Mouse (Mus musculus) large intestine, adult 2 months (tissue): ENCODE results near the gene Adam12. TPM values are rescaled to one million over a fixed set of nuclear protein-coding genes. Genes with fewer than 3 reads are reported as not detected.

ENCODE experiments used
- DNase-seq: peaks from one replicate; pipeline ENCODE4 v3.0.0-alpha.2; 2012; ENCODE audit warnings: low read depth, low spot score
- WGBS: fragments of 180-500 bp; shearing (Covaris S2); methylation state at CpG from one replicate; pipeline ENCODE4 v1.1.7; 2018; 5-methylcytosine and 5-hydroxymethylcytosine counted together
- polyA plus RNA-seq: library from polyadenylated mRNA; depleted of rRNA; stranded (reverse); fragments of >200 nt; gene quantifications from 2 replicates; pipeline ENCODE4 v1.2.3, GENCODE M21; 2012

Adam12 gene
- polyA plus RNA-seq, 1 experiment, result 0.55 TPM

GRCm38 (mm10) chr7:134163751-134164150 lies 68.2 kb downstream of the Adam12 start:
- no peak for DNase-seq
- WGBS, result 89% methylated on average over 2 of the region's 2 CpGs

- DNase-seq, result no peak
- 72% methylated on average over 6 of the region's 6 CpGs for WGBS
Measured at GRCm38 (mm10) chr7:134162886-134163285, 69.1 kb downstream of the Adam12 start.

- DNase-seq, result no peak
- 73% methylated on average over 7 of the region's 7 CpGs for WGBS
Measured at GRCm38 (mm10) chr7:134159608-134160007, 72.3 kb downstream of the Adam12 start.

GRCm38 (mm10) chr7:134151330-134151729 lies 80.6 kb downstream of the Adam12 start:
- DNase-seq, result no peak
- WGBS, result 69% methylated on average over 4 of the region's 4 CpGs

DNA sequence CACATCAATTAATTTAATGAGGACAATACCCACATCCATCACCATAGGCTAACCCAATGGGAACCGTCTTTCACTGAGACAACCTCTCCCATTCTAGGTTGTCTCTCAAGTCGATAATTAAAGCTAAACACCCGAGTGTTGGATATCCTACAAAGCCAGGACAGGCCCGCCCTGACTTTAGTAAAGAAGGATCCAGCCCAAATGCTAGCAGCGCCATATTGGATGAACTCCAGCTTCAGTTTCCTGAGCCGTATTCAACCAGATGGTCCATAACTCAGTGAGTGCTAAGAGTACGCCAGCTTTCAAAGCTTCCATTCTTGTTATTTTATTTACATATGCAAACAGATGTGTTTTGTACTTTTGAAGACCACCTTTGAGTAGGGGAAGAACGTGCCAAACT lies 81.6 kb downstream of the Adam12 start:
- 77% methylated on average over 8 of the region's 8 CpGs for WGBS

GRCm38 (mm10) chr7:134149351-134149750 lies 82.6 kb downstream of the Adam12 start:
- WGBS, result 69% methylated on average over 6 of the region's 6 CpGs
- DNase-seq, result no peak

More for the DNA sequence above, 81.6 kb downstream of the Adam12 start:
- no peak for DNase-seq

GRCm38 (mm10) chr7:134147561-134147960 lies 84.4 kb downstream of the Adam12 start:
- 76% methylated on average over 3 of the region's 3 CpGs for WGBS
- DNase-seq, result no peak

- WGBS, result 97% methylated on average over 2 of the region's 2 CpGs
- DNase-seq, result no peak
Measured at GRCm38 (mm10) chr7:134146821-134147220, 85.1 kb downstream of the Adam12 start.

- 69% methylated on average over 9 of the region's 9 CpGs for WGBS
- DNase-seq, result no peak
Measured at GRCm38 (mm10) chr7:134144111-134144510, 87.8 kb downstream of the Adam12 start.

DNA sequence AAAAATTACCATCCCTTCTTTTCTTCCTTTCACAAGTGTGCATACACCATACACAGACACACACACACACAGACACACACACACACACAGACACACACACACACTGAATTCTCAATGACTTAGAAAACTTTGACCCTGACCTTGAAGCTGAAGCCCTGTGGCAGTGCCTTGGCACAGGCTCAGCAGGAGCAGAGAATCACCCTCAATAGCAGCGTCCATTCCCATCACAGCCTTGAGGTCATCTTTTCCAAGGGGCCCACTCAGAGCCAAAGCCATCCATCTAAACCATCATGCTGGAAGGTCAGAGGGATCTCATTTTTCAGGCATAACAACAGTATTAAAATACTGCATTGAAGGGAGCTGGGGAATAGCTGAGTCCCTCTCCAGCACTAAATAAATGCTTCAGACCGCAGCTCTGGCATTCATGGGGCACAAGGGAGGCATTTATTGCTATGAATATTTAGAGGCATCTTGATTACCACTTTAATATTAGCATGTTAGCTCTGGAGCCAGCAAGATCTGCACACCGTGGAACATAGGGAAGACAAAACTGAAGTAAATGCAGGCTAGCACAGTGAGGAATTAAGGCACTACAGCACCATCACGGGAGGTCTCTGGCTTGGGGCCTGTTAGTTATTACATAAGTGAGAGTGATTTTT lies 92.5 kb downstream of the Adam12 start:
- WGBS, result 78% methylated on average over 4 of the region's 4 CpGs
- no peak for DNase-seq

DNA sequence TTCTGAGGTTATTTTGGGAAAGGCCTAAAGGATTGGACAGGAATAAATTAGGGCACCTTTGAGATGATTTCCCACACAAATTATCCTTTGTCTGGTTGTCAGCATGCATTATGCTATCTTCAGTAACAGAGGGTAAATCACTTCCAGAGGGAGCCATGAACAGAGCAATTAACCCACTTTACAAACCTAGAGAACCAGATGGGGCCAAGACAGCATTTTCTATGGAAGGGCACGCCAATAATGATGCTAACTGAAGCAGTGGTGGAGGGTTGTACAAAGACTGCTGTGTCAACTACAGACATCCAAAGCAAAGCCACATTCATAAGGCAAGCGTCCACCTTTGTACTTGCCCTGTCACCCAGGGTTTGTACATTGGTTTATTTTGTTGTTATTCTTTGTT lies 99.6 kb downstream of the Adam12 start:
- WGBS, result 70% methylated on average over 2 of the region's 2 CpGs

DNA sequence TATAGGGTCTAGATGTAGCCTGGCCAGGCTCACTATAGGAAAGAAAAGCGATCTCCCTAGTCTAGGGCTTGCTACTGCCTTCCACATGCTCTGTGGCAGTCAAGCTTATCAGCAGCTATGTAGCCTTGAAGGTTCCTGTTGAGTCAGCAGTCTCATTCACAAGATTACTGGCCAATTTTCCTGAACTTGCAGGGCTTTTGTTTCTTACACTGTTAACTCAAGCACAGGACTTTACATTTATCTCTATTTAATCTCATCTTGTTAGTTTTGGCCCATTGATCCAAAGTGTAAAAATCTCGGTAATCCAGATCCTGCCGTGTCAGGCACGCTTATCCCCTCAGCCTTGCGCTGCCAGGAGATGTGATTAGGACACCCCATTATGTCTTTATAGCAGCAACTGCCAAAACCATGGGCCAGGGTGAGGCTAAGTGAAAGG lies 103.8 kb downstream of the Adam12 start:
- 86% methylated on average over 5 of the region's 5 CpGs for WGBS
- DNase-seq, result no peak

More for the DNA sequence above, 99.6 kb downstream of the Adam12 start:
- no peak for DNase-seq

DNA sequence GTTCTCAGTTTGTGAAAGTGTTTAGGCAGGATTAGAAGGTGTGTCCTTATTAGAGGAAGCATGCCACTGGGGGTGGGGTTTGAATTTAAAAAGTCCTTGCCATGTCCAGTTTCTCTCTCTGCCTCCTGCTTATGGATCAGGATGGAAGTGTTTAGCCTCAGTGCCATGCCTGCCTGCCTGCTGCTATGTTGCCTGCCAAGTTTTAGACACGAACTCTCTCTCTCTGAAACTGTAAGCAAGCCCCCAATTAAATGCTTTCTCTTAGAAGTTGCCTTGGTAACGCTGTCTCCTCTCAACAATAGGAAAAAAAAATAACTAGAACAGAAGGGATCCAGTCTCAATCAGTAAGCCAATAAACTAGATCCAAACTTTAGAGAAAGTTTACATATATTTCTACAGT lies 110.5 kb downstream of the Adam12 start:
- WGBS, result 58% methylated on average over 2 of the region's 2 CpGs

DNA sequence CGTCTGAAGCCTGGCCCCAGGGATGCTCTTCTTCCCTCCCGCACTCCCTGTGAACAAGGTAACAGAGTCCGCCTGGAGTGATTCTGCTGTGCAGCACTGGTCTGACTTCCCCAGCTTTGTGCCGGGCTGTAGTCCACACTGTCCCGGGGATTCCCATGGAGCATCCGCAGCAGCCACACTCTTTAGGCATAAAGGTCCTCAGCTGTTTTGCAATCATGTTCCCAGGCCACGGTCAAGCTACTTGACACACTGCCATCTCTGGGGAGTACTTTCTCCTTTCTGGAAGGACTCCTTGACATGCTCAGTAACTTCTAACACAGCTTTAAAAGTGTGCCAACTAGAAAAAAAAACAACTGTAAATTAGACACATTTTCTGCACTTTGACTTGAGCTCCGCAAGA lies 116.5 kb downstream of the Adam12 start:
- no peak for DNase-seq

More for the DNA sequence above, 110.5 kb downstream of the Adam12 start:
- DNase-seq, result no peak

DNA sequence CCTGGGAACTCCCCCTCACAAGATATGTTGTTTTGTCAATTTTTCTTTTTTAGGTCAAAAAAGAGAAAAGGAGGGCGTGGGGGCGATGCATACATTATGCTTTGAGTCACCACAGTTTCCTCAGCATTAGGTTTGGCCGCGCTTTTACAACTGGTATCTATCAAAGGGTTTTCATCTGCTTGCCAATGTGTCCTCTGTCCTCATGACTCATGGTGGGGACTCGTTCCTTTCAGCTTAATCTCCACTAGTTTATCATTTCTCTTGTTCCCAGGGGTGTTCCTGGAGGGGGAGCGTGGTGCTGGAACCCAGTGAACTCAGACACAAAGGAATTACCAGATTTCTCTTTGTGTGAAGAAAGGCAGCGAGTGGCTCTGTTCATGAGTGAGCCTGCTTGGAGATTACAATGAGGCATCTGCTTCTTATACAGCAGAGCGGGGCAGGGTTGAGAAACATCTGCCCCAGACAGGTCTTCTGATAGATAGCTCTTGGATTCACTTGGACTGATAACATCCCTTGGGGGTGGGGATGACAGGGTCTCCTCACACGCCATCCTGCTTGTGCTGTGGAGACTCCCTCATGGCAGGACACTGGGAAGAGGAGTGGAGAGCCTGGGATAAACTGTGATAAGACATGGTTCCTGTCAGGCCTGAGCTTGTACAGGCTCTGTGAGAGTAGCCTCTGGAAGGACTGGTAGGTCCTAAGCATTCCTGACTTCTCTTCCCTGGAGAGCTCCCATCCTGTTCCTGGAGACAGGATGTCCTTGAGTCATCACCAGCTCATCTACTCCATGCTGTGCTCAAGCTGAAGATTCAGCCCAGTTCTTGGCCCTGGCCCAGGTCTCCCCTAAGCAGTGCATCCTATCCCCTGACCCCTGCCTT lies 117.4 kb downstream of the Adam12 start:
- WGBS, result 75% methylated on average over 9 of the region's 9 CpGs
- no peak for DNase-seq

More for the DNA sequence above, 116.5 kb downstream of the Adam12 start:
- 74% methylated on average over 8 of the region's 8 CpGs for WGBS

- DNase-seq, result no peak
- WGBS, result 61% methylated on average over 6 of the region's 6 CpGs
Measured at GRCm38 (mm10) chr7:134113829-134114228, 118.1 kb downstream of the Adam12 start.

GRCm38 (mm10) chr7:134110116-134110515 lies 121.8 kb downstream of the Adam12 start:
- WGBS, result 46% methylated on average over 1 of the region's 1 CpGs
- DNase-seq, result no peak

GRCm38 (mm10) chr7:134107849-134108248 lies 124.1 kb downstream of the Adam12 start:
- DNase-seq, result no peak
- WGBS, result 66% methylated on average over 3 of the region's 3 CpGs

- 54% methylated on average over 4 of the region's 4 CpGs for WGBS
- DNase-seq, result no peak
Measured at GRCm38 (mm10) chr7:134099010-134099409, 132.9 kb downstream of the Adam12 start.

GRCm38 (mm10) chr7:134097861-134098260 lies 134.1 kb downstream of the Adam12 start:
- no peak for DNase-seq
- WGBS, result 89% methylated on average over 2 of the region's 2 CpGs

- no peak for DNase-seq
- 64% methylated on average over 2 of the region's 2 CpGs for WGBS
Measured at GRCm38 (mm10) chr7:134093871-134094270, 138.1 kb downstream of the Adam12 start.
